Mouse (Mus musculus): ENCODE results near the gene Ap1g2. TPM values are rescaled to one million over a fixed set of nuclear protein-coding genes. Genes with fewer than 3 reads are reported as not detected.

Ap1g2 gene
- polyA plus RNA-seq (2014; fragmentation: Illumina TruSeq; extraction: RNeasy Lipid Tissue Mini Kit (QIAGEN cat#74804); ENCODE audit: low read depth, low replicate concordance) = 12.7 TPM

DNA sequence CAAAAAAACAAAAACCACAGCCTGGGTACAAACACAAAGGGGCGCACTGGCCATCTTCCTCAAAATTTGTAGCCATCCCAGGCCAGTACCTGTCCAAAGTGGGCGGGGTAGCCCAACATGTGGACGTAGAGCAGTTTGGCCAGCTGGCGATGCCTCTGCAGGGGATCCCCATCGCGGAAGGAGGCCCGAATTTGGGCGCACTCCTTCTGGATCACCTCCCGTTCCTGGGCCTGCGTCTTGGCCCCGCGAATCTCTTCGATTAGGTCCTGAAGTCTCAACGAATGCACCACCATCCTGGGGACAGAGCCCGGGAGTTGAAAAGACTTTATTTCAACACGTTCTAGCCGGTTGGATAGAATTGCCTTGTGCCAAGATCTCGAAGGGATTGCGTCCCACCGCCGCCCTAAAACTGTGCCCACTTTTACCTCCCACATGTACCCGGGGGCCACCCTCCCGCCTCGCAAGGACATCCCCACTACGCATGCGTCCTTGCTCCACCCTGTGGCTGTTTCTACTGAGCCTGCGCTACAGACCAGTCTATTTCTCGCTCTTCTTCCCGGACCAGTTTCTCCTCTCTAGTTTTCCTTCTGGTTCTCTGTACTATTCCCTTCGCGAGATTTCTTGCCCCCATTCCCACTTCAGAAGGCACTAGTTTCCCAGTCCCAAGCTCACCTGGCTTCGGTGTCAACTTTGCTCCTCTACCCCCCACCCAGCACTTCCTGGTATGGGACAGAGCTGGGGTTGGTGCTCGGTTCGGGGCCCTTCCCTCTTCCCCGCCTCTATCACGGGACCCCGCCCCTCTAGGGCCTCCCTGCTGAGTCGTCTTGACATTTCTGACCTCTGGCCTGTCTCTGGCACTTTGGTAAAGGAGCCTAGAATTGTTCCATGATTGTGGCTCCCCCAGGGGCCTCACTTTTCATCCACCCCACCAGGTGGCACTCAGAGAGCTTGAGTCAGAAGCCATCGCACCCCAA is at the start of gene Ap1g2:
TSS of gene Ap1g2 (minus strand) at position 758 of the 974 bp plus-strand sequence.

DNA sequence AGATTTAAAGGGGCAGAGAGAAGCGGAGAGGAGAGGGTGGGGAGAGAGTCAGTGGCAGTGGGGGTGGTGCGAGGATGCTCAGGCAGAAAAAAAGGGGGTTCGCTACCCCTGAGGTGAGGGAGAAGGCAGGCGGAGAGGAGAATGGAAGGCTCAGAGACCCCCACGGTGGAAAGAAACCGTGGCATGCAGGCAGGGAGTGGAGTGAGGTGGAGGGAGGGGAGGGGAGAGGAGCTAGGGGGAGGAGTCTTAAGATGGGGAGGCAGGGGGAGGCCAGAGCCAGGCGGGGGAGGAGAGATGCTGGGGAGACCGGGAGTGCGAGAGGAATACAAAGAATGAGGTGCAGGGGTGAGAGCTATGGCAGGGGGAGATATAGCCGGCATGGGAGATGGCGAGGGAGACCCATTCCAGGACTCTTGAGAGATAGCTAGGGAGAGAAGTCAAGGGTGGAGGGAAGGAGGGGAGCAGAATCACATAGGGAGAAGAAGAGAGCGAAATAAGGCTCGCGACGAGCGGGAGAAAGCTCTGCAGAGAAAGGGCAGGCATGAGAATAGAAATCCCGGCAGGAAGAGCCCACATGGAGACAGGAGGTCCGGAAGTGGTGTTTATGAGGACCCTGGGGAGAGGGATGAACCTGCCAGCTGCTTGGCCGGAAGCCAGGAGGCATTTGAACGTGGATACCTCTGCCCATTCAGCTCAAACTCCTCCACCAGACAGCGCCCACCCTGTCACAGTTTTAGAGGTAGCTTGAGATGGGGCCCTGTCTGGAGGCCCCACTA is 10.2 kb upstream of the Ap1g2 start, which contains the start of gene Jph4:
TSS of gene Jph4 (minus strand) at position 511 of the 776 bp plus-strand sequence.

DNA sequence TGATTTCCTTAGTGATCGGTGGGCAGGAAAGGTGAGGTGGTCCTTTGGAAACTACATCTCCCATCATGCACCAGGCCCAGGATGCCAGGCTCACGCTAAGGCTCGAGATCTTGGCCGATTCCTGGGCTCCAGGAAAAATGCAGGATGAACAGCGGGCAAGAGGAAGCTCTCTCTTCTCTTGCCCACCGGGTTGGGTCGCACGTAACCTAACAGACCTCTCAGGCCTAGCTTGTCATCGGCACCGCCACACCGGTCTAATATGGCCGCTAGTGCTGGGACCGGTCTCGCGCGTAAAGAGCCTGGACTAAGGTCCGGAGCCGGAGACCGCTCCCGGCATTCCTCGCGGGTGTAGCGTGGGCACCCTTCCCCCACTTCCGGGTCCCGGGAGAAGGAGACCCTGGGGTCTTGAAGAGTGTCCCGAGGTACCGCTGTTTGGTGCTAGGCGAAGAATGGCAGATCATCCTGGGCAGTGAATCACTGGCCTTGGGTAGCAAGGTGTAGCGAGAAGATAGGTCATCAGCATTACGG is 11.6 kb downstream of the Ap1g2 start, which contains the start of gene Thtpa:
TSS of gene Thtpa (plus strand) at position 81 of the 528 bp plus-strand sequence.

GRCm38 (mm10) chr14:55092011-55092577 is 14.3 kb downstream of the Ap1g2 start, which contains the start of gene Zfhx2:
TSS of gene Zfhx2 (minus strand) at chr14:55092324.

Other genes starting within 250 kb of the Ap1g2 start
- gene Homez, start 235.6 kb downstream of the Ap1g2 start, polyA plus RNA-seq (2014; fragmentation: Illumina TruSeq; extraction: RNeasy Lipid Tissue Mini Kit (QIAGEN cat#74804); ENCODE audit: low read depth, low replicate concordance) = 8.6 TPM
- gene Ppp1r3e, start 229.0 kb downstream of the Ap1g2 start, polyA plus RNA-seq (2014; fragmentation: Illumina TruSeq; extraction: RNeasy Lipid Tissue Mini Kit (QIAGEN cat#74804); ENCODE audit: low read depth, low replicate concordance) = 28.9 TPM
- gene Bcl2l2, start 223.2 kb downstream of the Ap1g2 start, polyA plus RNA-seq (2014; fragmentation: Illumina TruSeq; extraction: RNeasy Lipid Tissue Mini Kit (QIAGEN cat#74804); ENCODE audit: low read depth, low replicate concordance) = 68.7 TPM
- gene Gm20521, start 223.2 kb downstream of the Ap1g2 start, polyA plus RNA-seq (2014; fragmentation: Illumina TruSeq; extraction: RNeasy Lipid Tissue Mini Kit (QIAGEN cat#74804); ENCODE audit: low read depth, low replicate concordance) = 1.2 TPM
- gene Pabpn1, start 214.1 kb downstream of the Ap1g2 start, polyA plus RNA-seq (2014; fragmentation: Illumina TruSeq; extraction: RNeasy Lipid Tissue Mini Kit (QIAGEN cat#74804); ENCODE audit: low read depth, low replicate concordance) = 308 TPM
- 37.1 TPM for gene Slc22a17, start 193.5 kb downstream of the Ap1g2 start, polyA plus RNA-seq (2014; fragmentation: Illumina TruSeq; extraction: RNeasy Lipid Tissue Mini Kit (QIAGEN cat#74804); ENCODE audit: low read depth, low replicate concordance)
- 8.2 TPM for gene Efs, start 180.5 kb downstream of the Ap1g2 start, polyA plus RNA-seq (2014; fragmentation: Illumina TruSeq; extraction: RNeasy Lipid Tissue Mini Kit (QIAGEN cat#74804); ENCODE audit: low read depth, low replicate concordance)
- gene Il25, start 173.9 kb downstream of the Ap1g2 start, polyA plus RNA-seq (2014; fragmentation: Illumina TruSeq; extraction: RNeasy Lipid Tissue Mini Kit (QIAGEN cat#74804); ENCODE audit: low read depth, low replicate concordance) = not detected
- gene Cmtm5, start 170.3 kb downstream of the Ap1g2 start, polyA plus RNA-seq (2014; fragmentation: Illumina TruSeq; extraction: RNeasy Lipid Tissue Mini Kit (QIAGEN cat#74804); ENCODE audit: low read depth, low replicate concordance) = 0.63 TPM
- gene Myh6, start 139.7 kb downstream of the Ap1g2 start, polyA plus RNA-seq (2014; fragmentation: Illumina TruSeq; extraction: RNeasy Lipid Tissue Mini Kit (QIAGEN cat#74804); ENCODE audit: low read depth, low replicate concordance) = not detected
- gene Gm17428, start 129.7 kb downstream of the Ap1g2 start, polyA plus RNA-seq (2014; fragmentation: Illumina TruSeq; extraction: RNeasy Lipid Tissue Mini Kit (QIAGEN cat#74804); ENCODE audit: low read depth, low replicate concordance) = not detected
- 0.22 TPM for gene Myh7, start 112.0 kb downstream of the Ap1g2 start, polyA plus RNA-seq (2014; fragmentation: Illumina TruSeq; extraction: RNeasy Lipid Tissue Mini Kit (QIAGEN cat#74804); ENCODE audit: low read depth, low replicate concordance)
- 32.8 TPM for gene Ngdn, start 91.1 kb downstream of the Ap1g2 start, polyA plus RNA-seq (2014; fragmentation: Illumina TruSeq; extraction: RNeasy Lipid Tissue Mini Kit (QIAGEN cat#74804); ENCODE audit: low read depth, low replicate concordance)
- gene Zfhx2, start 14.3 kb downstream of the Ap1g2 start, polyA plus RNA-seq (2014; fragmentation: Illumina TruSeq; extraction: RNeasy Lipid Tissue Mini Kit (QIAGEN cat#74804); ENCODE audit: low read depth, low replicate concordance) = 2.4 TPM
- 19.8 TPM for gene Thtpa, start 11.8 kb downstream of the Ap1g2 start, polyA plus RNA-seq (2014; fragmentation: Illumina TruSeq; extraction: RNeasy Lipid Tissue Mini Kit (QIAGEN cat#74804); ENCODE audit: low read depth, low replicate concordance)
- 0.51 TPM for gene Jph4, start 10.3 kb upstream of the Ap1g2 start, polyA plus RNA-seq (2014; fragmentation: Illumina TruSeq; extraction: RNeasy Lipid Tissue Mini Kit (QIAGEN cat#74804); ENCODE audit: low read depth, low replicate concordance)
- gene Dhrs2, start 115.4 kb upstream of the Ap1g2 start, polyA plus RNA-seq (2014; fragmentation: Illumina TruSeq; extraction: RNeasy Lipid Tissue Mini Kit (QIAGEN cat#74804); ENCODE audit: low read depth, low replicate concordance) = not detected